Mouse (Mus musculus) frontal cortex, postnatal 36 days (tissue): ENCODE data around the gene 9230112D13Rik.
A peak's percentile ranks its signal among the peaks of the same experiment; 100 is the strongest.

Experiments
- DNase-seq, 2 experiments: peaks; one replicate each; pipeline ENCODE4 v3.0.0; 2022; ENCODE audit warnings: low spot score in 2 of 2

The 9230112D13Rik gene

DNA sequence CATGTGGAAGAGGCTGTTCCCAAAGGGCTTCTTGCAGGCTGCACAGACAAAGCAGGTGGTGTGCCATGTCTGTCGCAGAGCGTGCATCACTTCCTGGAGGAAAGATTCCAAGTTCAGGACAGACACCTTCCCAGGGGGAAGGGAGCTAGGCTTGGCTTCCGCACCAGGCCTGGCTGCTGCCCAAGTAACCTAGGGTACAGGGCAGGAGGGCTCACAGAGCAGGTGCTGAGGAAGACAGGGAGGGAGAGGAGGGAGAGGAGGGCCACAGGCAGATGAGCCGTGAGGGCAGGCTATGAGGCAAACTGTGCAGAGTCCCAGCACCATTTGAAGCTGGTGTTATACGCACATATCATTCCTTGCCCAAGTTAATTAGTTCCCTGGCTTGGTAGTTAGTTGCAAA is 19.3 kb upstream of the 9230112D13Rik start:
- DNase-seq, result no peak

- no peak for DNase-seq
Observed at GRCm38 (mm10) chr14:34540685-34541162, 18.1 kb upstream of the 9230112D13Rik start.

GRCm38 (mm10) chr14:34535883-34536282 is 13.3 kb upstream of the 9230112D13Rik start:
- DNase-seq, result no peak

DNA sequence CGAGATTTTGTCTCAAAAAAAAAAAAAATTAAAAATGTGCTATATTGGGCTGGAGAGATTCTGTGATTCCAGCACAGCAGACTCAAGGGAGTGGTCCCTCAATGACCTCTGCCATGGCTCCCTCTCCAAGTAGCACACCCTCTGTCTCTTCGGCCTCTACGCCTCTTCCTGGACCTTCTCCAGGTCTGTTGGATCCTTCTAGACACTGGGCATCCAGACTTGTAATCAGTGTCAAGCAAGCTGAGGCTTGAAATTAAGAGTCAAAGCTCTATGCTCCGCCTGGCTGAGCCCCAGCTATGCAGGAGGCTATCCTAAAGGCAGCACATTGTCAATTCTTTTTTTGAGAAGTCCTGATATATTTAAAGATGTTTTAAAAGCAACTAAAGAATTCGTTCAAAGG is 10.9 kb upstream of the 9230112D13Rik start:
- no peak for DNase-seq

DNA sequence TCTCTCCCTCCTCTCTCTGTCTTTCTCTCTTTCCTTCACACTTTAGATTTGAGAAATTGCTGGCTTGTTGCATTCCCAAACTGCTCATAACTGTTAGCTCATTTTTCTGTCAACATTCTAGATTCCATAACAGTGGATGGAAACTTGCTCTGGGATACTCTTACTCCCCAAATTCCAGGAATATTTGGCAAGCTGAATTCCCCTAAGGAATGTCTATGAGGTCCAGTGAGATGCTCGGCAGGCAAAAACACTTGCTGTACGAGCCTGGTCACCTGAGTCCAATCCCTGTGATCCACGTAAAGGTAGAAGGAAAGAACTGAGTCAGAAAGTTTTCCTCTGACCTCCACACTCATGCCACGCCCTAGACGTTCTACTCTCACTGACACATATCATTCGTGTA is 9.9 kb upstream of the 9230112D13Rik start:
- DNase-seq, result no peak

- peak in 1 of 2 experiments; percentile 14 for DNase-seq
Observed at GRCm38 (mm10) chr14:34528804-34529203, 6.2 kb upstream of the 9230112D13Rik start.

DNA sequence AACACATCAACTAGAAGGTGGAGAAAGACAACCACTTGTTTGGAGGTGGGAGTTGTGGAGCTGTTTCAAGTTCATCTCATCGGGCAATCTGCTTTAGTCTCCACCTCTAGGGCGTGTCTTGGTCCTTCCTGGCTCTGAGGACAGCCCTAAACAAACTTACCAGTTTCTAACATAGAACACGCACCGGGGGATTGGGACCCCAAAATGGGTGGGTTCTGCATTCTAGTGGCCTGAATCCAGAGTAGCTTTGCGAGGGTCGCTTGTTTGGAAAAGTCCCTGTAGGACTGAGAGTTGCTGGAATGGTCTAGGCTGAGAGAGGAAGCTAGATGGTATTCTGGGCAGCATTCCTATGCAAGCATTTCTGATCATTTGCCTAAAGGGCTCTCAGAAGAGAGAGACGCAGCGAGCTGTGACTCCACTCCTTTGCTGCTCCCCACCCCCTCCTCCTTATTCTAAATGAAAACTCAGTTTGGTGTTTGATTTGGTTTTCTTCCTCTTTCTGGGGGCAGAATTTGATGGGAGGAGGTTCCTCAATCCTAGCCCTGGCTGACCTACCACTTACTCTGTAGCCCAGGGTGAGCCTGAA is 4.5 kb downstream of the 9230112D13Rik start:
- DNase-seq, result no peak

GRCm38 (mm10) chr14:34516960-34517577 is 5.5 kb downstream of the 9230112D13Rik start:
- no peak for DNase-seq

- no peak for DNase-seq
Observed at GRCm38 (mm10) chr14:34515860-34516259, 6.7 kb downstream of the 9230112D13Rik start.

DNA sequence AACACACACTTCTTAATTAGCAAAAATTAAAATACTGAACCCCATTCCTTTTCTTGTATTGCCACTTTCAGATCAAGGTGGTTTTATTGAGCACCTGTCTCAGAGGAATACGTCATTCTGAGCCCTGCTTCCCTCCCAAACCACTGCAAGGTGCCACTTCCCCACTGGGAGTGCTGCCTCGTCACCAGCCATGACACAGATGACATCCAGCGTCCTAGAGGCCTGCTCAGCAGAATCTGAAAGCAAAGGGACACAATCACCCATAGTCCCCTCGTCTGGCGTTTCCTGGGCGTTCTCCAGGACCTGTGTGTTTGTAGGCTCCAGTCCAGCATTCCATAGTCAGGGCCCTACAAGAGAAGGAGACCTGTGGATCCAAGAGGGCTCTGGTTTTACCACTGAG is 8.5 kb downstream of the 9230112D13Rik start:
- no peak for DNase-seq

GRCm38 (mm10) chr14:34512602-34513001 is 10.0 kb downstream of the 9230112D13Rik start:
- DNase-seq, result no peak

DNA sequence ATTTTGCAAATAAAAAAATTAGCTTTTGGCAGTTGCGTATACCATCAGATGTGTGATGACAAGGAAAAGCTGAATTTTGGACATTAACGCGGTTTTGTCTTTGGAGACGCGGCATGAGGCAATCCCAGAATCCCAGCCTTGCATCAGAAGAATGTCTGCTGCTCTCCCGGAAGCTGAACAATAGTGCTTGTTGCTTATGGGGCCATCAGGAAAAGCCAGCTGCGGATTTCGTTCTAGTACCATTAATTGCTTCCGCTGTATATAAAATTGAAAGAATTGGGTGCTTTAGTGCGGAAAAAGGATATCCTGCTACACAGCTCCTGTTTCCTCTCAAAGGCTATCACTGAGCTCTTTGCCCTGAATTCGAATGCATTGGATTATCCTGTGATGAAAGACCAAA is 10.7 kb downstream of the 9230112D13Rik start:
- DNase-seq, result no peak

- no peak for DNase-seq
Observed at GRCm38 (mm10) chr14:34508842-34509439, 13.7 kb downstream of the 9230112D13Rik start.

GRCm38 (mm10) chr14:34508187-34508840 is 14.3 kb downstream of the 9230112D13Rik start:
- no peak for DNase-seq

GRCm38 (mm10) chr14:34505309-34505708 is 17.3 kb downstream of the 9230112D13Rik start:
- DNase-seq, result no peak

GRCm38 (mm10) chr14:34504377-34504776 is 18.2 kb downstream of the 9230112D13Rik start:
- DNase-seq, result no peak

GRCm38 (mm10) chr14:34503759-34504158 is 18.8 kb downstream of the 9230112D13Rik start:
- DNase-seq, result no peak

- no peak for DNase-seq
Observed at GRCm38 (mm10) chr14:34503325-34503647, 19.3 kb downstream of the 9230112D13Rik start, which contains the start of gene Bmpr1a. Gene Bmpr1a (minus strand): TSS chr14:34503341.

GRCm38 (mm10) chr14:34502475-34503324 is 19.9 kb downstream of the 9230112D13Rik start:
- peak; percentile 79 to 87 for DNase-seq

GRCm38 (mm10) chr14:34501804-34502474 is 20.7 kb downstream of the 9230112D13Rik start:
- peak; percentile 46 to 57 for DNase-seq

DNA sequence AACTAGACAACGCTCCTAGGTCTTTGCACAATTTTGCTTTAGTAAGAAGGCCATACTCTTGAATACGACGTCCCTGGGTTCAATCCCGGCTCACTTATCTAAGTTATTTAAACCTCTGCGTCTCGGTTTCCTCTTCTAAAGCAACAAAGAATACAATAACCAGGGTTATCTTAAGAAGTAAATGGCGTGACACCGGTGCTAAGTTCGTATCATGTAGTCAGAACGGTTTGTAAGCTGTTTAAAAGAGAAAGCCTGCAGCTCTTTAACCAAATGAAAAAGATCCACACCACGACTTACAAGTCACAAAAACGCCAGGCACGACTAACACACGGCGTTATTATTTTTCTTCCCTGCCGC is 21.2 kb downstream of the 9230112D13Rik start:
- peak in 1 of 2 experiments; percentile 9 for DNase-seq
